Mouse (Mus musculus) cortical plate, adult 2 months (tissue): Measurements from ENCODE around the gene Lce3a. TPM values are rescaled to one million over a fixed set of nuclear protein-coding genes. Genes with fewer than 3 reads are reported as not detected.

Experiments
- H3K27ac ChIP-seq: fragments of 200-500 bp; 2 replicates; pipeline ENCODE4 v1.5.1; 2012; ENCODE audit warnings: low read length, control low read depth, inconsistent platforms; ENCODE audit not compliant: insufficient read depth
- H3K4me1 ChIP-seq: fragments of 200-500 bp; 2 replicates; pipeline ENCODE4 v1.6.1; 2011; ENCODE audit warnings: low read length; ENCODE audit not compliant: control insufficient read depth, insufficient read depth
- H3K4me3 ChIP-seq: fragments of 200-500 bp; 2 replicates; pipeline ENCODE4 v1.5.1; 2011; ENCODE audit warnings: mild to moderate bottlenecking, low read length, control low read depth; ENCODE audit not compliant: insufficient read depth
- CTCF ChIP-seq: fragments of 200-500 bp; IDR thresholded peaks from 2 replicates; pipeline ENCODE4 v1.5.1; 2011; ENCODE audit warnings: mild to moderate bottlenecking, control low read depth, low read length; ENCODE audit not compliant: insufficient read depth; ENCODE audit errors: extremely low read depth
- POLR2A ChIP-seq: fragments of 200-500 bp; IDR thresholded peaks from 2 replicates; pipeline ENCODE4 v1.6.1; 2011; ENCODE audit warnings: mild to moderate bottlenecking, low read length, control low read depth; ENCODE audit not compliant: insufficient read depth; ENCODE audit errors: extremely low read depth
- polyA plus RNA-seq: library from polyadenylated mRNA; depleted of rRNA; stranded (reverse); fragments of >200 nt; gene quantifications from 2 replicates; pipeline ENCODE4 v1.2.3, GENCODE M21; 2012; rRNA removed

The Lce3a gene
- polyA plus RNA-seq, 1 experiment: not detected

- Histone ChIP-seq H3K4me1 (no peaks in the 10 kb centered on the region), H3K27ac (no peak overlapping the region), H3K4me3 (no peak overlapping the region)
- no peak for TF ChIP-seq POLR2A
- no peak for TF ChIP-seq CTCF
These were observed 31.5 kb downstream of the Lce3a start for GRCm38 (mm10) chr3:92894489-92894888.

GRCm38 (mm10) chr3:92894063-92894462 is 32.0 kb downstream of the Lce3a start:
- TF ChIP-seq CTCF (no peak), POLR2A (no peak)

More at GRCm38 (mm10) chr3:92894063-92894462, 32.0 kb downstream of the Lce3a start:
- no peaks in the 10 kb centered on the region for H3K4me1 ChIP-seq
- no peak overlapping the region for H3K27ac ChIP-seq
- no peak overlapping the region for H3K4me3 ChIP-seq

Other genes starting within 250 kb of the Lce3a start
- gene Lce1c, start 247.0 kb downstream of the Lce3a start, polyA plus RNA-seq: not detected in 2 replicates
- gene Lce1d, start 239.0 kb downstream of the Lce3a start, polyA plus RNA-seq: not detected in 2 replicates
- not detected in 2 replicates for gene Lce1e, start 217.2 kb downstream of the Lce3a start, polyA plus RNA-seq
- not detected in 2 replicates for gene Lce1f, start 205.9 kb downstream of the Lce3a start, polyA plus RNA-seq
- not detected in 2 replicates for gene Gm38119, start 187.1 kb downstream of the Lce3a start, polyA plus RNA-seq
- gene Lce1g, start 173.9 kb downstream of the Lce3a start, polyA plus RNA-seq: not detected in 2 replicates
- not detected in 2 replicates for gene Lce1h, start 161.2 kb downstream of the Lce3a start, polyA plus RNA-seq
- gene Lce1i, start 147.3 kb downstream of the Lce3a start, polyA plus RNA-seq: not detected in 2 replicates
- gene Lce1j, start 135.7 kb downstream of the Lce3a start, polyA plus RNA-seq: not detected in 2 replicates
- gene Lce1k, start 118.3 kb downstream of the Lce3a start, polyA plus RNA-seq: not detected in 2 replicates
- gene Kprp, start 99.0 kb downstream of the Lce3a start, polyA plus RNA-seq: not detected in 2 replicates
- not detected in 2 replicates for gene Lce1l, start 74.9 kb downstream of the Lce3a start, polyA plus RNA-seq
- gene 2310050C09Rik, start 56.0 kb downstream of the Lce3a start, polyA plus RNA-seq: not detected in 2 replicates
- not detected in 2 replicates for gene Lce3b, start 6.7 kb upstream of the Lce3a start, polyA plus RNA-seq
- not detected in 2 replicates for gene Lce3c, start 18.3 kb upstream of the Lce3a start, polyA plus RNA-seq
- not detected in 2 replicates for gene Lce3d, start 31.2 kb upstream of the Lce3a start, polyA plus RNA-seq
- not detected in 2 replicates for gene Lce3e, start 40.8 kb upstream of the Lce3a start, polyA plus RNA-seq
- gene Lce3f, start 66.0 kb upstream of the Lce3a start, polyA plus RNA-seq: not detected in 2 replicates
- 0.21 and 0.27 TPM in 2 replicates for gene Crct1, start 89.5 kb upstream of the Lce3a start, polyA plus RNA-seq
- gene Lce1m, start 92.8 kb upstream of the Lce3a start, polyA plus RNA-seq: not detected in 2 replicates
- not detected in 2 replicates for gene Gm4858, start 142.6 kb upstream of the Lce3a start, polyA plus RNA-seq
- not detected in 2 replicates for gene Crnn, start 218.6 kb upstream of the Lce3a start, polyA plus RNA-seq